Mouse (Mus musculus) cortical plate, adult 2 months (tissue): ENCODE data around the gene Egfl8.

ENCODE experiments used
- CTCF ChIP-seq: fragments of 200-500 bp; IDR thresholded peaks from 2 replicates; pipeline ENCODE4 v1.5.1; 2011; ENCODE audit warnings: mild to moderate bottlenecking, control low read depth, low read length; ENCODE audit not compliant: insufficient read depth; ENCODE audit errors: extremely low read depth
- POLR2A ChIP-seq: fragments of 200-500 bp; IDR thresholded peaks from 2 replicates; pipeline ENCODE4 v1.6.1; 2011; ENCODE audit warnings: mild to moderate bottlenecking, low read length, control low read depth; ENCODE audit not compliant: insufficient read depth; ENCODE audit errors: extremely low read depth

DNA sequence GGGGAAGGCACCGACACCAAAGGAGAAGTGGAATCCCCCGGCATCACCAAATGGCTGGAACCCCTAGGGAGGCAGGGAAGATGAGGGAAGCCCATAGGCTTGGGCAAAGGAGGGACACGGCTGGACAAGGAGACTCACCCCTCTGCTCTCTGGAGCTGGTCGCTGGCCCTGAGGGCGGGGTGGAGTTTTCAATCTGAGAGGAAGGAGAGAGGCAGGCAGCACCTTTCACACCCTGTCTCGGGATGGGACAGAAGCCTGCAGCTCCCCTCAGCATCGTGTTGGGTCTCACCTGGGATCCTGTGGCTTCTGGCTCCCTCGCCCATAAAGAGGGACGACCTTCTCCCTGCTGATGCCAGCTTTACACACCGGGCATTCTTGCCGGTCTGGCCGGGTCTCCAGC is 14.0 kb downstream of the Egfl8 start:
- TF ChIP-seq POLR2A = no peak
- no peak for TF ChIP-seq CTCF
